Mouse (Mus musculus): ENCODE data around the gene Slc7a5. TPM values are rescaled to one million over a fixed set of nuclear protein-coding genes. Genes with fewer than 3 reads are reported as not detected.

Slc7a5 gene
- polyA plus RNA-seq, 1 experiment from 2014 or later: 39.2 TPM

DNA sequence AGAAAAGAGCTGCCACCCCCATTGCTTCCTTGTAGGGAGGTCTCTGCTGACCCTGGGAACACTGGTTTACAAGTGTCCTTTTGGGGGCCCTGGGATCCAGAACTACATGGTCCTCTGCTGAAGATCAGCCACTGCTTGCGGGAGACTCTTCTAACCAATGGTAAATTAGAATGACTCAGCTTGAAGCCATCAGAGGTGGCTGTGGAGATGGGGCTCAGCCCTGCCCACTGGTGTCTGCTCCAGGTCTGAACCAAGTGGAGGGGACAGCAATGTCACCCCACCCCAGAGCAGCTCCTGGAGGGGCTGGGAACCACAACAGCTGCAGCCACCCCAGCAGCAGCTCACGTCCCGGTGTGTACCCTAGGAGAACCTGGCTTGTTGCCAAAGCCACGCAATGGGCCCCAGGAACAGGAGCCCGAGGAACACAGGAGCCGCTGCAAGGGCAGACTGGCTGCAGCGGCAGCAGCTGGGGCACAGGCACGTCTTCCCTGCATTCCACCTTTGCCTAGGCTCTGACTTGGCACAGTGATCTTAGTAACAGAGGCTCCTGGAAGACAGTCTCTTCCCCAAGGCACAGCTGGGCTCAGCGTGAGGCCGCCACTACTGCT, 35.6 kb downstream of the Slc7a5 start:
- H3K4me1 ChIP-seq: 0 out of 2 replicates have a peak, but pooled peaks cover 4% of the 10 kb centered on the region
- H3K36me3 ChIP-seq: no peaks in the 10 kb centered on the region
- no peaks in the 10 kb centered on the region for H3K9me3 ChIP-seq
- no peaks in the 10 kb centered on the region for H3K27me3 ChIP-seq
- WGBS: 21% methylated on average over 10 of the region's 10 CpGs
- no peak overlapping the region for H3K4me2 ChIP-seq (replicated peaks)
- no peak overlapping the region for H3K4me3 ChIP-seq
- H3K27ac ChIP-seq (replicated peaks): no peak overlapping the region
- no peak overlapping the region for H3K9ac ChIP-seq (replicated peaks)
- no peak for ATAC-seq (replicated peaks)

DNA sequence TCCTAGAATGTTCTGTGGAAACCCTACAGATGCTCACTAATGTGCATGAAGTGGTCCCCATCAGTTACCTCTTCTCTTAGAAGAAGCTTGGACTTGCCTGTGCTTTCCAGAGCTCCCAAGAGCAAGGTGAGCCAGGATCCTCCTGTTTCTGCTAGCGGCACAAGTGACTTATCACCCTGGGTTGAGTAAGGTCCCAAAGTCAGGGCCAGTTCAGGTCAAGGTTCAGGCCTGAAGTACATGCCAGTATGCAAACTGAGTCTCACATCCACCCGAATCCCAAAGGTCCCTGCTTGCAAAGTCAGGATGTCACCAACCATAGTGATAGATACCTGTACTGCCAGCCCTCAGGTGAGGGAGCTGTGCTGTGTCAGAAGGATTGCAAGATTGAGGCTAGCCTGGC, 37.3 kb downstream of the Slc7a5 start:
- H3K4me3 ChIP-seq: no peak overlapping the region
- H3K4me2 ChIP-seq (replicated peaks): no peak overlapping the region
- 0 out of 2 replicates have a peak, but pooled peaks cover 4% of the 10 kb centered on the region for H3K4me1 ChIP-seq
- no peak overlapping the region for H3K9ac ChIP-seq (replicated peaks)
- H3K27ac ChIP-seq (replicated peaks): no peak overlapping the region
- no peaks in the 10 kb centered on the region for H3K27me3 ChIP-seq
- H3K9me3 ChIP-seq: no peaks in the 10 kb centered on the region
- no peak for ATAC-seq (replicated peaks)
- H3K36me3 ChIP-seq: no peaks in the 10 kb centered on the region
- 93% methylated on average over 2 of the region's 2 CpGs for WGBS

DNA sequence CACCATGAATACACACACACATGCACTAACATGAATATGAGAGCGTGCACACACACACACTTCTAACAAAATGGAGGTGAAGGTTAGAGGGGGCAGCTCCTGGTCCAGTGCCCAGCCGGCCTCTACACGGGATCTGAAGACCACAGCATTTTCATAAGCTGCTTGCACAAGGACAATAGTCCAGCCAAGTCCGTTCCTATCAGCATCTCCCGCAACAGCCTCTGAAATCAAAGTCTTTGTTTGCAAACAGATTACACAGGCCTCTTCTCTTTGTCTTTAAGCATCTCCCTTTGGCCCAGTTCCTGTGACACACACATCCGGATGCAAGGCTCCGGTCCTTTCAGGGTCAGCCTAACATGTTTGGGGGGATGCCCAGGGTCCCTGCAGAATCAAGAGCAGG, 38.6 kb downstream of the Slc7a5 start:
- no peak overlapping the region for H3K27ac ChIP-seq (replicated peaks)
- no peaks in the 10 kb centered on the region for H3K9me3 ChIP-seq
- H3K4me1 ChIP-seq: 0 out of 2 replicates have a peak, but pooled peaks cover 4% of the 10 kb centered on the region
- H3K36me3 ChIP-seq: no peaks in the 10 kb centered on the region
- no peak overlapping the region for H3K4me3 ChIP-seq
- ATAC-seq (replicated peaks): no peak
- H3K4me2 ChIP-seq (replicated peaks): no peak overlapping the region
- H3K9ac ChIP-seq (replicated peaks): no peak overlapping the region
- WGBS: 79% methylated on average over 7 of the region's 7 CpGs
- no peaks in the 10 kb centered on the region for H3K27me3 ChIP-seq

DNA sequence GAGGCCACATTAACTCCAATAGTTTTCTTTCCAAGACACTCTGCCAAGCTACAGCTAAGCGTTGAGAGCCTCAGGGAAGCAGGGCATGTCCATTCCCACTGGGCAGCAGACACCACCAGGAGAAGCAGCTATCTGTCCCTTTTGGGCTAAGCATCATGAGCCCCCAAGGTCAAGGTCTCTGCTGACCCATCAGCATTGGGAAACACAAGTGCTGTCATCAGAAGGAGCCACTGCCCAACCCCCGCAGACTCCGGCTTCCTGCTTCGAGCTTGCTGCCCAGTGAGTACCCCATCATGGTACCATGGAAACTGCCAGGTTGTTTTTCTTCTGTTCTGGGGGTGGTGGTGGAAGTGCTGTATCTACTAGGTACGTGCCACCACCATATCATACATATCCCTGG, 39.3 kb downstream of the Slc7a5 start:
- H3K4me2 ChIP-seq (replicated peaks): no peak overlapping the region
- WGBS: 90% methylated on average over 5 of the region's 5 CpGs
- 0 out of 2 replicates have a peak, but pooled peaks cover 4% of the 10 kb centered on the region for H3K4me1 ChIP-seq
- H3K9ac ChIP-seq (replicated peaks): no peak overlapping the region
- H3K27me3 ChIP-seq: no peaks in the 10 kb centered on the region
- H3K4me3 ChIP-seq: no peak overlapping the region
- H3K27ac ChIP-seq (replicated peaks): no peak overlapping the region
- H3K9me3 ChIP-seq: no peaks in the 10 kb centered on the region
- no peak for ATAC-seq (replicated peaks)
- no peaks in the 10 kb centered on the region for H3K36me3 ChIP-seq

DNA sequence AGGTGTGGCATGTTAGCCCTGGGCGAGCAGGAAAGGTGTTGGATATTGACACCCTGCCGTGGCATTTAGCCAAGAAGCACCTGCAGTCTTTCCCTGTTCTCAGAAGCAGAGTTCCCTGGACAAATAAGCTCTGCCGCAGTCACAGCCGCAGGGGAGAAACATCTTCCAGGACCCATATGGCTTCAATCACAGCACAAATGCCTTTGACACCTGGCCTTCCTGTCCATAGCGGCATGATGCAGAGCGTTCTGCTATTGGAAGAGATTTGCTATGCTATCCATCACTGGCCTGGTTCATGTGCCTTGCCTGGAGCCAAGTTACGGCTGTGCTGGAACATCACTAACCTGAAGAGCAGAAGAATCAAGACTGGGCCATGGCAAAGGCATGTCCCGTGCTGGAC, 42.1 kb downstream of the Slc7a5 start:
- H3K9ac ChIP-seq (replicated peaks): no peak overlapping the region
- H3K36me3 ChIP-seq: no peaks in the 10 kb centered on the region
- WGBS: 90% methylated on average over 8 of the region's 8 CpGs
- no peak overlapping the region for H3K27ac ChIP-seq (replicated peaks)
- ATAC-seq (replicated peaks): no peak
- H3K4me3 ChIP-seq: no peak overlapping the region
- H3K4me1 ChIP-seq: no peaks in the 10 kb centered on the region
- no peaks in the 10 kb centered on the region for H3K9me3 ChIP-seq
- H3K27me3 ChIP-seq: no peaks in the 10 kb centered on the region
- H3K4me2 ChIP-seq (replicated peaks): no peak overlapping the region

DNA sequence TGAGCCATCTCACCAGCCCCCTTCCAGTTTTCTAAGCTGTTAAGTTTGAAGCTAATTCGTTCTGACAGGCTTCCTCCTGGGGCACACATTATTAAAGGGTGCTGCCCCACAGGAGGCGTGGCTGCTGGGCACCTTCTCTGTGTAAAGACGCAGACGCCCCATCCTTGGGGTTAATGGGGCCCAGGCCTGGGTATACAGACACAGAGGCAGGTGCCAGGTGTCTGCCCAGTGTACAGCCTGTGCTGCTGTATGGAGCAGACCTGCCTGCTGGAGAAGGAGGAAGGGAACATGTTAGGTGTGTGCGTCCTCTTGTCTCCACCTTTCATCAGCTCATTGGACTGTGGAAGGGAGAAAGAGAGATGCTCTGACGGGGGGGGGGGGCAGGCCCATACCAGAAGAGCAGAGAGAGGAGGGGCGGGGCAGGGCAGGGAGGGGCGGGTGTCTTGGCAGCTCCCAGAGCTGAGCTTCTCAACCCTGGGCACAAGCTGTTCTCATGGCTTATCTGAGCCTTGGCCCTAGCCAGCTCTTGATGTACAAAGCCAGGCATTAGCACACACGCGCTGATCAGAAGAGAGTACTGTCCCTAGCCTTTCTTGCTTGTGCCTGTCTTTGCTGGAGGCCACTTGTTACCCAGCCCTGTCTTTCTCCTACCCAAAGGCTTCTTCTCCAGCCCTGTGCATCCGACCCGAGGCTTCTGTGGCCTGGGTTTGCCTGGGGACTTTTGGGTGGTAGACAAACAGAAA, 45.5 kb downstream of the Slc7a5 start:
- Histone ChIP-seq H3K36me3 (no peaks in the 10 kb centered on the region), H3K4me3 (no peak overlapping the region), H3K9me3 (no peaks in the 10 kb centered on the region), H3K9ac (replicated peaks) (no peak overlapping the region), H3K4me1 (no peaks in the 10 kb centered on the region), H3K4me2 (replicated peaks) (no peak overlapping the region), H3K27me3 (no peaks in the 10 kb centered on the region), H3K27ac (replicated peaks) (no peak overlapping the region)
- no peak for ATAC-seq (replicated peaks)
- WGBS: 73% methylated on average over 10 of the region's 12 CpGs

DNA sequence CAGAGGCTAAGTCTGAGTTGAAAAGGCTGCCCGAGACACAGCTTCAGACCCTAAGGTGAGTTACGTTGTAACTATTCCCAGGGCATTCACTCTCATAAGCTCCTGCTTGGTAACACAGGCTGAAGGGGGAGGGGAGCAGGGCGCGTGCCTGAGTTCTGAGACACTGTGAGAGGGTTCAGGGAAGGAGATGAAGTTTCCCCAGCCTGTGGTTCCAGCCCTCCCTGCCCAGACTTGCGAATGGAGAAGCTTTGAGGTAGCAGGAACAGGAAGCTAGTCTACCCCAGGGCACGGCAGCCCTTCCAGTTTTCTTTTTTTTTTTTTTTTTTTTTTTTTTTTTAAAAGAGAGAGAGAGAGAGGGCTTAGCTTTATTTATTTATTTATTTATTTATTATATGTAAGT, 46.2 kb downstream of the Slc7a5 start:
- no peak overlapping the region for H3K4me3 ChIP-seq
- no peaks in the 10 kb centered on the region for H3K27me3 ChIP-seq
- WGBS: 69% methylated on average over 6 of the region's 6 CpGs
- ATAC-seq (replicated peaks): no peak
- no peaks in the 10 kb centered on the region for H3K36me3 ChIP-seq
- H3K4me2 ChIP-seq (replicated peaks): no peak overlapping the region
- H3K9ac ChIP-seq (replicated peaks): no peak overlapping the region
- no peak overlapping the region for H3K27ac ChIP-seq (replicated peaks)
- H3K4me1 ChIP-seq: no peaks in the 10 kb centered on the region
- no peaks in the 10 kb centered on the region for H3K9me3 ChIP-seq

DNA sequence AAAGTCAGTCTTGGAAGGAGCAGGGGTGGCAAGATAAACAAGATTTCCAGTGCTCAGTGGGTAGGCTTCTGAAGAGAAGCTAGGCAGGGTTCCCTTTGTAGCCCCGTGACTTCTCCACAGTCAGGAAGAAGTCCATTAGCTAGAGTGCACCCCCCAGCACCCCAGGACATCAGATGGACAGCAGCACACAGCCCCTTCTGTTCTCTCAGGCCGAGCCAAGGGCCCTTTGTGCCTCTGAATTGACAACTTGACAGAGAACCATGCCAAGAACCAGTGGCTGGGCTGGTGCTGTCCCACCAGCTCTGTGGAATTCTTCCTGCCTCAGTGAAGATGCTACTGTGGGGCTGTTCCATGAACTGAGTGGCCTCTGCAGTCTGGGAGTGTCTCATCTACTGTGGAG, 49.7 kb downstream of the Slc7a5 start:
- Histone ChIP-seq H3K4me2 (replicated peaks) (no peak overlapping the region), H3K27ac (replicated peaks) (no peak overlapping the region), H3K9ac (replicated peaks) (no peak overlapping the region), H3K4me1 (no peaks in the 10 kb centered on the region), H3K9me3 (no peaks in the 10 kb centered on the region), H3K36me3 (no peaks in the 10 kb centered on the region), H3K4me3 (no peak overlapping the region), H3K27me3 (no peaks in the 10 kb centered on the region)
- ATAC-seq (replicated peaks): no peak
- WGBS: 54% methylated on average over 2 of the region's 2 CpGs

DNA sequence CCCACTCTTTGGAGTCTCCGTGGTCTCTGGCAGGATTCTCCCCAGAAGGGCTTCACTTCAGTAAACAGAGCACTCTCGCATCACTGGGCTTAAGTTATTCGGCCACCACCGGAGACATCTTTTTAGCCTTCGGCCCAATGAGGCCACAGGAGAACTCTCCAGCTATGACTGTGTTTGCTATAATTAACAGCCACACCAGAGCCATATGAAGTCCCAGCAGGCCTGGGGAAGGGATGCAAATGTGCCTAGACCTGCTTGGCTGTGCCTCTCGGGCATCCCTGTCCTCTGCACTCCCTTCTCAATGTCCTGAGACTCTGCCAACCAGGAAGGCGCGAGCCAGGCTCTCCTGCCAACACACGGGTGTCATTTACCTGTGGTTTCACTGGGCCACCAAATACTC, 50.2 kb downstream of the Slc7a5 start:
- 63% methylated on average over 9 of the region's 9 CpGs for WGBS
- Histone ChIP-seq H3K36me3 (no peaks in the 10 kb centered on the region), H3K27me3 (no peaks in the 10 kb centered on the region), H3K4me1 (no peaks in the 10 kb centered on the region), H3K27ac (replicated peaks) (no peak overlapping the region), H3K9ac (replicated peaks) (no peak overlapping the region), H3K4me3 (no peak overlapping the region), H3K9me3 (no peaks in the 10 kb centered on the region), H3K4me2 (replicated peaks) (no peak overlapping the region)
- no peak for ATAC-seq (replicated peaks)

DNA sequence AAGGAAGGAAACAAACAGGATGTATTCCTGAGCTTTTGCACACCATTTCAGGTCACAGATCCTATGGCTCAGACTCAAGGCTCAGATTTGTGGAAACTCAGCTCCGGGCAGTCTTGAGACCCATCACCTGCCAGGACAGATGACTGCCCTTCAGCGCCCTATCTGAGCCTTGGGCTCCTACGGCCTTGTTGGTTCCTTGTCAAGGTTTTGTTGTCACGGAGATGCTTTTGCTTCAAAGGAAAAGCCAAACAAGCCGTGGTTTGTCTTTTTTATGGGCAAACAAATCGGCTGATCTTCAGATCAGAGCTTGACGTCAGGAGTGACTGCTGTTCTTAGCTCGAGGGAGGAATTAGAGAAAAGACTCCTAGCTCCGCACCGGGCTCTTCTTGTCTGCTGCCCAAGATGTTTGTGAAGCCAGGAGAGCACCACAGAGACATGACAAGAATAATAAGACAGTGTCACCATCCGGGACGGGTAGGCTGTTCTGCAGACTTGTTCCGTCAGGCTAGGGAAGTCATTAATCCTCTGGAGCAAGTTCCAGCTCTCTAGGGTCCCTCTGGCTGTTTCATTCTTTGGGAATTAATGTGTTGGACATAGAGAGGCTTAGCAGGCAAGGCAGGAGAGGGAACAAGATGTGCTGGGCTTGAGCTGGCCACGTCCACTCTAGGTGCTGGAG, 51.3 kb downstream of the Slc7a5 start:
- H3K4me2 ChIP-seq (replicated peaks): no peak overlapping the region
- peaks cover 6% of the 10 kb centered on the region for H3K4me1 ChIP-seq
- H3K9me3 ChIP-seq: no peaks in the 10 kb centered on the region
- H3K27me3 ChIP-seq: no peaks in the 10 kb centered on the region
- H3K36me3 ChIP-seq: no peaks in the 10 kb centered on the region
- ATAC-seq (replicated peaks): no peak
- H3K4me3 ChIP-seq: no peak overlapping the region
- WGBS: 87% methylated on average over 14 of the region's 14 CpGs
- H3K27ac ChIP-seq (replicated peaks): no peak overlapping the region
- H3K9ac ChIP-seq (replicated peaks): no peak overlapping the region

DNA sequence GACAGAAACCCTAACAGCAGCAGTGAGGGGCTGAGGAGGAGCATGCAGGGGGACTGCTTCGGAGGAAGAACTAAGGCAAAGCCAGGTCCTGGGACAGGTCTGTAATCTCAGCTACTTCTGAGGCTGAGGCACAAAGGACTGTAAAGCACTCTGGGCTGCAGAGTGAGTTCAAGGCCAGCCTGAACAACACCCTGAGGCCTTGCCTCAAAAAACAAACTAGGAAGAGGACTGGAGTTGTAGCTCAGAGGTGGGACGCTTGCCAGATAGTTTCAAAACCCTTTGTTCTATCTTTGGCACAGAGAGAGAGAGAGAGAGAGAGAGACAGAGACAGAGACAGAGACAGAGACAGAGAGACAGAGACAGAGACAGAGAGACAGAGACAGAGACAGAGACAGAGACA, 53.9 kb downstream of the Slc7a5 start:
- Histone ChIP-seq H3K36me3 (no peaks in the 10 kb centered on the region), H3K27me3 (no peaks in the 10 kb centered on the region), H3K4me3 (no peak overlapping the region), H3K9me3 (no peaks in the 10 kb centered on the region), H3K4me1 (peaks cover 16% of the 10 kb centered on the region), H3K9ac (replicated peaks) (no peak overlapping the region), H3K27ac (replicated peaks) (no peak overlapping the region), H3K4me2 (replicated peaks) (no peak overlapping the region)
- ATAC-seq (replicated peaks): no peak
- 78% methylated on average over 2 of the region's 2 CpGs for WGBS

DNA sequence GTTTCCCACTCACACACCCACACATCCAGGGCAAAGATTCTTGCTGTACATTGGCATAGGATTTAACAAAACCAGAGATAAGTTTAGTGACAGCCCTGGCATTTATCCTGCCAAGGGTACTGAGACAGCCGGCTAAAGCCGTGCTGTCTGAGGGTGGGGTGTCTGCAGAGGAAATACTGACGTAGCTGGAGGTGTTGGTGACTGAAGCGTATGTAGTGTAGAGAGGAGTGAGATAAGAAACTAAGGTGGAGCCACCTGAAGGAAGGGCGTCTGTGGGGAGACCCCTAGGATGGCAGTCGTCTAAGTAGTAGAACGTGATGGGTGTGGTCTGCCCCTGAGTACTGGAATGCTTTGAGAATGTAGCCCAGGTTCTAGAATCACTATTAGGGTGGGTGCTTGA, 55.0 kb downstream of the Slc7a5 start:
- WGBS: 71% methylated on average over 7 of the region's 7 CpGs
- ATAC-seq (replicated peaks): no peak

More for the DNA sequence above, 55.0 kb downstream of the Slc7a5 start:
- no peak overlapping the region for H3K4me3 ChIP-seq
- no peak overlapping the region for H3K9ac ChIP-seq (replicated peaks)
- H3K4me1 ChIP-seq: peaks cover 16% of the 10 kb centered on the region
- H3K4me2 ChIP-seq (replicated peaks): no peak overlapping the region
- H3K27me3 ChIP-seq: no peaks in the 10 kb centered on the region
- H3K9me3 ChIP-seq: no peaks in the 10 kb centered on the region
- H3K36me3 ChIP-seq: no peaks in the 10 kb centered on the region
- H3K27ac ChIP-seq (replicated peaks): no peak overlapping the region
